Mouse (Mus musculus): ENCODE results near the gene Cers5.

GRCm38 (mm10) chr15:99705440-99706048 lies 67.1 kb downstream of the Cers5 start, which contains the start of gene Gm17349:
- TF ChIP-seq CTCF (IDR thresholded peaks at IDR 0.05; ENCODE audit: low read depth, low read length), result no peak
- no peak for TF ChIP-seq GATA1 (IDR thresholded peaks at IDR 0.05; ENCODE audit: borderline replicate concordance, low read length)
- TF ChIP-seq TAL1 (conservative IDR thresholded peaks at IDR 0.05; ENCODE audit: low read depth, low read length), result no peak
